In genomic region chr3:105191303-105191702, GRCm38 (mm10) we compare ENCODE assay signal across 22 mouse cellular contexts.
"Had no signal": no experiment of that assay in that cellular context is flagged by ENCODE, and none has a peak within 500 bp of the region (broad histone marks: within the 10 kb centered on the region; RNA-seq: fewer than 3 reads in every experiment).

No protein-coding gene starts in this region.

- H3K4me2 ChIP-seq: kidney, embryonic 15.5 days; limb, embryonic 12.5 days; limb, embryonic 15.5 days; liver, embryonic 15.5 days; midbrain, embryonic 11.5 days; stomach, embryonic 15.5 days had no signal

- DNase-seq: kidney, adult 2 months; kidney, postnatal 10 days; kidney, postnatal 36 days; layer of hippocampus, postnatal 36 days; lung, adult 2 months; lung, postnatal 14 days; midbrain, embryonic 14.5 days; retina, postnatal 1 day; right cerebral cortex, postnatal 25 days; spleen, adult 18-20 months; thymus, adult 18-20 months; thymus, postnatal 36 days had no signal

- H3K9ac ChIP-seq: kidney, embryonic 15.5 days; limb, embryonic 12.5 days; limb, embryonic 15.5 days; liver, embryonic 12.5 days; liver, embryonic 15.5 days; stomach, embryonic 15.5 days had no signal

- H3K27ac ChIP-seq: kidney, embryonic 15.5 days; left cerebral cortex, adult 2 months; limb, embryonic 12.5 days; limb, embryonic 15.5 days; liver, embryonic 15.5 days; macrophage; stomach, embryonic 15.5 days had no signal

- H3K36me3 ChIP-seq: kidney, embryonic 15.5 days; limb, embryonic 12.5 days; limb, embryonic 15.5 days; liver, embryonic 12.5 days; liver, embryonic 15.5 days; stomach, embryonic 15.5 days had no signal

- H3K4me1 ChIP-seq: kidney, embryonic 15.5 days; limb, embryonic 15.5 days; liver, embryonic 15.5 days; stomach, embryonic 15.5 days had no signal

- H3K27me3 ChIP-seq: kidney, embryonic 15.5 days; limb, embryonic 12.5 days; limb, embryonic 15.5 days; liver, embryonic 12.5 days; liver, embryonic 15.5 days; stomach, embryonic 15.5 days had no signal

- H3K9me3 ChIP-seq: kidney, embryonic 15.5 days; limb, embryonic 12.5 days; limb, embryonic 15.5 days; liver, embryonic 12.5 days; liver, embryonic 15.5 days; stomach, embryonic 15.5 days had no signal

- H3K4me3 ChIP-seq: kidney, embryonic 15.5 days; left cerebral cortex, adult 2 months; limb, embryonic 12.5 days; limb, embryonic 15.5 days; liver, embryonic 12.5 days; liver, embryonic 15.5 days; stomach, embryonic 15.5 days had no signal

- ATAC-seq: intestine, postnatal 0 days had no signal
